In genomic region chr2:27926478-27927165, GRCm38 (mm10) we compare ENCODE assay signal across 8 mouse cellular contexts. TPM values are rescaled to one million over a fixed set of nuclear protein-coding genes. Genes with fewer than 3 reads are reported as not detected.
DNase-seq lines count a peak whose midpoint lies in the region; ATAC-seq and TF ChIP-seq lines count a peak whose summit lies in the region.

No protein-coding gene starts in this region.

- DNase-seq in heart, adult 11 months: peak; percentile 93
- peak; percentile 38 for DNase-seq in G1E (ENCODE audit: low spot score)
- DNase-seq in cerebellum, adult 9-11 months: peak; percentile 65
- DNase-seq in frontal cortex, postnatal 36 days (ENCODE audit: low spot score in 2 of 2): peak; percentile 76 to 80
- DNase-seq in layer of hippocampus, adult 2 months (ENCODE audit: low spot score in 2 of 2): peak; percentile 65 to 76
- DNase-seq in lung, postnatal 36 days: peak; percentile 82
- DNase-seq in stomach, postnatal 0 days (ENCODE audit: low spot score): peak; percentile 68

- peaks cover 6% of the 10 kb centered on the region; the same call in 1 of the 2 replicates for H3K36me3 ChIP-seq in heart, embryonic 11.5 days (ENCODE audit: control insufficient read depth, insufficient read depth, low read length)
- H3K36me3 ChIP-seq in G1E (replicated peaks): no peaks in the 10 kb centered on the region
- H3K36me3 ChIP-seq in stomach, postnatal 0 days (ENCODE audit: control insufficient read depth, insufficient read depth, low read length): peaks cover 2% of the 10 kb centered on the region; the same call in 1 of the 2 replicates

- no peak overlapping the region for H3K4me3 ChIP-seq in heart, embryonic 11.5 days (ENCODE audit: low read depth, low read length)
- H3K4me3 ChIP-seq in G1E (ENCODE audit: low read depth, low read length): no peak overlapping the region
- H3K4me3 ChIP-seq in layer of hippocampus, adult 2 months: no peak overlapping the region
- no peak overlapping the region for H3K4me3 ChIP-seq in stomach, postnatal 0 days (ENCODE audit: low read depth, low read length)

- no peak for ATAC-seq in heart, embryonic 11.5 days (replicated peaks; ENCODE audit: insufficient number of reproducible peaks, low FRiP score, low TSS enrichment)
- ATAC-seq in G1E (ENCODE audit: extremely low read depth, insufficient number of reproducible peaks, low FRiP score, poor library complexity, severe bottlenecking): no peak
- ATAC-seq in stomach, postnatal 0 days (ENCODE audit: low FRiP score, low TSS enrichment): peak; percentile 26; the same call in 1 of the 2 replicates

- TF ChIP-seq CTCF in G1E (IDR thresholded peaks at IDR 0.05; ENCODE audit: low read depth, low read length): peak; percentile 40
- peak; percentile 90 for TF ChIP-seq CTCF in layer of hippocampus, adult 2 months (conservative IDR thresholded peaks at IDR 0.05)
- TF ChIP-seq CTCF in stomach, postnatal 0 days (IDR thresholded peaks at IDR 0.05; ENCODE audit: low read depth): peak; percentile 84

- H3K27me3 ChIP-seq in heart, embryonic 11.5 days (ENCODE audit: control insufficient read depth, insufficient read depth, low read length): no peaks in the 10 kb centered on the region
- H3K27me3 ChIP-seq in G1E (ENCODE audit: insufficient read depth, low read length): peaks cover 34% of the 10 kb centered on the region
- no peaks in the 10 kb centered on the region for H3K27me3 ChIP-seq in stomach, postnatal 0 days (ENCODE audit: control insufficient read depth, insufficient read depth, low read length)

- peaks cover 6% of the 10 kb centered on the region for H3K4me1 ChIP-seq in heart, embryonic 11.5 days (ENCODE audit: control insufficient read depth, insufficient read depth, low read length)
- H3K4me1 ChIP-seq in G1E (ENCODE audit: insufficient read depth, low read depth, low read length): peaks cover 13% of the 10 kb centered on the region
- H3K4me1 ChIP-seq in stomach, postnatal 0 days (replicated peaks; ENCODE audit: control insufficient read depth, insufficient read depth): 0 out of 2 replicates have a peak, but pooled peaks cover 3% of the 10 kb centered on the region

- 45% methylated on average over 7 of the region's 7 CpGs for WGBS in heart, embryonic 11.5 days (ENCODE audit: insufficient replicate concordance)
- 57% methylated on average over 7 of the region's 7 CpGs for WGBS in stomach, postnatal 0 days

- TF ChIP-seq EP300 in stomach, postnatal 0 days (optimal IDR thresholded peaks at IDR 0.05): no peak

- H3K4me2 ChIP-seq in heart, embryonic 11.5 days: no peak overlapping the region
- H3K4me2 ChIP-seq in stomach, postnatal 0 days (replicated peaks; ENCODE audit: low read depth): no peak overlapping the region

- H3K9me3 ChIP-seq in heart, embryonic 11.5 days (replicated peaks; ENCODE audit: control insufficient read depth, low read length): no peaks in the 10 kb centered on the region
- no peaks in the 10 kb centered on the region for H3K9me3 ChIP-seq in G1E (replicated peaks)
- H3K9me3 ChIP-seq in stomach, postnatal 0 days (ENCODE audit: control insufficient read depth, low read length): no peaks in the 10 kb centered on the region

- no peak overlapping the region for H3K9ac ChIP-seq in heart, embryonic 11.5 days (ENCODE audit: low read depth, low read length)
- H3K9ac ChIP-seq in stomach, postnatal 0 days (ENCODE audit: low read length): no peak overlapping the region

- no peak overlapping the region for H3K27ac ChIP-seq in heart, embryonic 11.5 days (ENCODE audit: low read depth, low read length)
- no peak overlapping the region for H3K27ac ChIP-seq in layer of hippocampus, adult 2 months
- no peak overlapping the region for H3K27ac ChIP-seq in stomach, postnatal 0 days (replicated peaks)

RNA-seq across cellular contexts. Expression of gene Col5a1, which starts 40.4 kb away (rescaled TPM):
- 38.7 and 38.8 TPM in 2 replicates for polyA plus RNA-seq in heart, embryonic 11.5 days (2014; fragmentation: Nextera tagmentation; extraction: Ambion mirVana)
- total RNA-seq in G1E (2014; fragmentation: Nextera tagmentation) (0.30 and 2.7 TPM in 2 replicates), G1E (2017) (0.17 and 1.0 TPM in 2 replicates)
- polyA plus RNA-seq in G1E (2012): 1.8 and 1.9 TPM in 2 replicates
- 1 to 10 TPM; 3.6 to 4.1 TPM for total RNA-seq in layer of hippocampus, adult 2 months (2021)
- 68.7 and 69.2 TPM in 2 replicates for polyA plus RNA-seq in stomach, postnatal 0 days (2015; fragmentation: Nextera tagmentation; extraction: Ambion mirVana)

Comparison
In these comparisons a context has a peak if more than half of its experiments do, and no peak if none do; other contexts are left out.
1. DNase-seq: peak in every context shown above with its lines; median percentile 93 in heart, adult 11 months; 82 in lung, postnatal 36 days; 78 in frontal cortex, postnatal 36 days; 70 in layer of hippocampus, adult 2 months; 68 in stomach, postnatal 0 days; 65 in cerebellum, adult 9-11 months; 38 in G1E.
2. CTCF ChIP-seq: peak in every context shown above with its lines; median percentile 90 in layer of hippocampus, adult 2 months; 84 in stomach, postnatal 0 days; 40 in G1E.
3. RNA of gene Col5a1, which starts 40.4 kb away (polyA plus RNA-seq): 68.7 to 69.2 TPM in stomach, postnatal 0 days and 38.7 to 38.8 TPM in heart, embryonic 11.5 days; 1.8 to 1.9 TPM in G1E; every median in the first group is over 10 times any median in the second.